Mouse (Mus musculus): ENCODE data around the gene H2-Oa.
"Not testable (repeated sequence)": the region's sequence is repeated elsewhere in the genome, so short reads cannot be mapped to it uniquely, and the experiment has no call there.

H2-Oa gene

GRCm38 (mm10) chr17:34141448-34141847 lies 49.3 kb downstream of the H2-Oa start:
- in situ Hi-C loops (cut with MboI): no loop called here

- in situ Hi-C loops (cut with MboI): no loop called here
Measured at GRCm38 (mm10) chr17:34142456-34143010, 50.4 kb downstream of the H2-Oa start.

- in situ Hi-C loops (cut with MboI): no loop called here
Measured at GRCm38 (mm10) chr17:34143033-34143432, 50.9 kb downstream of the H2-Oa start, which contains the start of gene H2-DMb2. Gene H2-DMb2, plus strand, starts transcription at chr17:34143307.

DNA sequence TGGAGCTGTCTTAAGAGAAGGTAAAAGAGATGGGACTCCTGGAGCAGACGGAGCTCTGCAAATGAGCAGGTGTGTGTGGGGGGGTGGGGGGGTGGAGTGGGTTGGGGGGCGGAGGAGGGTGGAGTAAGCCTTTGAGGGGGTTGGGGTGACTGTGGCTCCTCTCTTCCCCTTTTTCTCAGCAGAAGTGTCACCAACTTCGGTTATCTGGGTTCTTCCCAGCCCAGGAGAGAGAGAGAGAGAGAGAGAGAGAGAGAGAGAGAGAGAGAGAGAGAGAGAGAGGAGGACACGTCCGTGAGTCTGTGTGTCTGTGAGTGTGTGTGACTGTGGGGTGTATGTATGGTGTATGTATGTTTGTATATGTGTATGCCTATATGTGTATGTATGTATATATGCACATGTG lies 51.3 kb downstream of the H2-Oa start:
- in situ Hi-C loops (cut with MboI): no loop called here

GRCm38 (mm10) chr17:34144221-34144620 lies 52.1 kb downstream of the H2-Oa start:
- in situ Hi-C loops (cut with MboI): not testable (repeated sequence)
